Mouse (Mus musculus) limb, embryonic 11.5 days (tissue): Measurements from ENCODE around the gene Cnksr3. TPM values are rescaled to one million over a fixed set of nuclear protein-coding genes. Genes with fewer than 3 reads are reported as not detected.

Experiments
- ATAC-seq: fragments of 200-750 bp; cut with Nextera tagmentation; 2 replicates; pipeline ENCODE4 v1.8.0; 2017; ENCODE audit warnings: low read depth; ENCODE audit not compliant: insufficient number of reproducible peaks, low FRiP score, low TSS enrichment
- DNase-seq: peaks from one replicate; pipeline ENCODE4 v3.0.0-alpha.2; 2015; ENCODE audit warnings: low spot score
- H3K27ac ChIP-seq: fragments of 300-500 bp; sonication (generic); replicated peaks from 2 replicates; pipeline ENCODE4 v1.5.1; 2014; ENCODE audit warnings: low read depth, mild to moderate bottlenecking, low read length
- H3K27me3 ChIP-seq: fragments of 300-500 bp; sonication (generic); 2 replicates; pipeline ENCODE4 v1.6.1; 2014; ENCODE audit warnings: mild to moderate bottlenecking, low read length, mixed read lengths; ENCODE audit not compliant: control insufficient read depth, insufficient read depth
- H3K36me3 ChIP-seq: fragments of 300-500 bp; sonication (generic); 2 replicates; pipeline ENCODE4 v1.6.1; 2014; ENCODE audit warnings: mild to moderate bottlenecking, low read length, moderate library complexity, mixed read lengths; ENCODE audit not compliant: control insufficient read depth, insufficient read depth
- H3K4me1 ChIP-seq: fragments of 300-500 bp; sonication (generic); 2 replicates; pipeline ENCODE4 v1.6.1; 2014; ENCODE audit warnings: low read length, mixed read lengths; ENCODE audit not compliant: control insufficient read depth, insufficient read depth
- H3K4me2 ChIP-seq: fragments of 300-500 bp; sonication (generic); 2 replicates; pipeline ENCODE4 v1.6.1; 2014; ENCODE audit warnings: low read depth, mild to moderate bottlenecking, moderate library complexity; ENCODE audit not compliant: severe bottlenecking
- H3K4me3 ChIP-seq: fragments of 300-500 bp; sonication (generic); 2 replicates; pipeline ENCODE4 v1.5.1; 2014; ENCODE audit warnings: low read depth, low read length
- H3K9ac ChIP-seq: fragments of 300-500 bp; sonication (generic); 2 replicates; pipeline ENCODE4 v1.6.1; 2014; ENCODE audit warnings: mild to moderate bottlenecking, low read length
- H3K9me3 ChIP-seq: fragments of 300-500 bp; sonication (generic); 2 replicates; pipeline ENCODE4 v1.6.1; 2016; ENCODE audit warnings: low read length; ENCODE audit not compliant: control insufficient read depth
- WGBS: fragments of 180-500 bp; shearing (Covaris S2); extraction: QIAGEN DNeasy Blood & Tissue Kit; methylation state at CpG from one replicate; pipeline ENCODE4 v1.1.7; 2014; 5-methylcytosine and 5-hydroxymethylcytosine counted together
- polyA plus RNA-seq: library from polyadenylated mRNA; unstranded; fragments of >200 nt; fragmentation: Nextera tagmentation; extraction: Ambion mirVana; gene quantifications from 2 replicates; pipeline ENCODE4 v1.2.1, GENCODE M21; 2014

Cnksr3 gene
- polyA plus RNA-seq, 1 experiment from 2014 or later: 11.9 TPM

DNA sequence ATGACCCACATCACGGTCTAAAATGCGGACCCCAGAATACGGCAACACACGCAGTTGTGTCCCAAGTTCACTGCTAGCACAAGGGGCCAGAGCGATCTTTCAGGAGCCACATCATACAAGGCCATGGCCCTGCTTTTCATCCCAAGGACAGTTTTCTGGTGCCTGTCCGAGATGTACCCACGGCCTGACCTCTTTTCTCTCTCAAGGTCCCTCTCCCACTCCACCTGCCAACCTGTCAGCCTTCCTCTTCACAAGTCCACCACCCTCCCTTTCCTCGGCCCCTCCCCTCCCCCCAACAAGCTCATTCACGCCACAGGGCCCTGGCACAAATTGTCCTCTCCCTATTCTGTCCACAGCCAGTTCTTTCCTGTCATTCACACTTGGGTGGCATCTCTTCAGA is 9.5 kb downstream of the Cnksr3 start:
- Histone ChIP-seq H3K4me2 (no peak overlapping the region), H3K27ac (no peak overlapping the region), H3K27me3 (no peaks in the 10 kb centered on the region), H3K9me3 (no peaks in the 10 kb centered on the region), H3K36me3 (no peaks in the 10 kb centered on the region), H3K4me3 (no peak overlapping the region), H3K9ac (no peak overlapping the region), H3K4me1 (no peaks in the 10 kb centered on the region)
- whole genome bisulfite sequencing: 91% methylated on average over 9 of the region's 9 CpGs
- DNase-seq: no peak
- no peak for ATAC-seq

DNA sequence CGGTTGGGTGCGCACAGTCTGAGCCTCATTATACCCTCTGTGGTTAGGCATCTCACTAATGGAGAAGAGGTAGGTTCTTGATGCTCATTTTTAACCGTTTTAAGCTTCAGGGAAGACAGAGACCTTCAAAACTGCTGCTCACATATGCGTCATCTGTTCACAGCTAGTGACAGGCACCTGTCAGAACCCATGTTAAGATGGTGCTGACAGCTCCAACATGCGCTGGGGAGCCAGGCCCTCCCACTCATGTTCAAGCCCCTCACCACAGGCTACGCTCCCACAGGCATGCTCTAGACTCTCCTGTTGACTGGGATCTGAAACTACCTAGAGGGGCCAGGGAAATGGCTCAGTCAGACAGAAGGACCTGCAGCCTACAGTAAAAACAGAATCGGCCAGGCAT is 11.4 kb downstream of the Cnksr3 start:
- no peaks in the 10 kb centered on the region for H3K9me3 ChIP-seq
- H3K9ac ChIP-seq: no peak overlapping the region
- DNase-seq: no peak
- H3K36me3 ChIP-seq: no peaks in the 10 kb centered on the region
- H3K4me2 ChIP-seq: no peak overlapping the region
- H3K4me1 ChIP-seq: peaks cover 6% of the 10 kb centered on the region; the same call in 1 of the 2 replicates
- no peaks in the 10 kb centered on the region for H3K27me3 ChIP-seq
- no peak overlapping the region for H3K27ac ChIP-seq
- H3K4me3 ChIP-seq: no peak overlapping the region
- WGBS: 87% methylated on average over 7 of the region's 7 CpGs
- 0 out of 2 replicates have a peak, but pooled peaks have one; percentile 29 for ATAC-seq

DNA sequence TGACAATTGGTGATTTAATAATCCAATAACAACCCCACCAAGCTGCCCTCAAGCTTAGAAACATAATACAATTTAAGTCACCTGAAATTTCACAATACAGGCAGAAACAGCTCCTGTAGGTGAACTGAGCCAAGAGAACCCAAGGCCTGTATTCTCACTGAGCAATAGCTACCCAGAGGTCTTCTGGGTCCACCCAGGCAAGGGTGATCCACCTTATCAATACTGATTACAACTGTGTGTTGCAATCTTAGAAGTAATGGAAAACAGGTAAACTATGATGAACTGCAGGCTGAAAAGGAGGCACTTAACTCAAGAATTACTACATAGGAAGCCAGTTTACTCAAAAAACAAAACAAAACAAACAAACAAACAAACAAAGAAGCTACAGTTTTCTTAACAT is 13.8 kb downstream of the Cnksr3 start:
- Histone ChIP-seq H3K9ac (no peak overlapping the region), H3K4me2 (no peak overlapping the region), H3K36me3 (no peaks in the 10 kb centered on the region), H3K27me3 (no peaks in the 10 kb centered on the region), H3K4me1 (peaks cover 6% of the 10 kb centered on the region; the same call in 1 of the 2 replicates), H3K27ac (no peak overlapping the region), H3K4me3 (no peak overlapping the region), H3K9me3 (no peaks in the 10 kb centered on the region)
- ATAC-seq (no peak), DNase-seq (no peak)

DNA sequence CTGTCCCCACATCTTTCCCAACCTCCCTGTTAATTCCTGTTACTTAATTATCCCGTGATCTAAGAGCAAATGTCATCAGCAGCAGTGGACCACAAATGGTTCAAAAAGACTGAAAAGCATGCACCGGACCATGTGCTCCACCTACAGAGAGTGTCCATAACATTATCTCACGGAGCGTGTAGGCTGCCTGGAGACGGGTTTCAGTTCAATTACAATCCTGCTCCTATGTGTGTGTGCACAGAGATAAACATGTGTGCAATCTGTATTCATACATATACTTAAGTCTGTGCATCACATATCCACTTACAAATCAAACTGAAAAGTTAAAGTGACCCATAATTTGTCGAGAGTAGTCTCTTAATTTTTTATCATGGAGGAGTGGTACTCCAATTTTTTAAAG is 14.3 kb downstream of the Cnksr3 start:
- DNase-seq (no peak), ATAC-seq (no peak)
- H3K9ac ChIP-seq: no peak overlapping the region
- peaks cover 6% of the 10 kb centered on the region; the same call in 1 of the 2 replicates for H3K4me1 ChIP-seq
- no peak overlapping the region for H3K4me3 ChIP-seq
- no peaks in the 10 kb centered on the region for H3K9me3 ChIP-seq
- H3K27me3 ChIP-seq: no peaks in the 10 kb centered on the region
- H3K36me3 ChIP-seq: no peaks in the 10 kb centered on the region
- H3K27ac ChIP-seq: no peak overlapping the region
- 88% methylated on average over 6 of the region's 6 CpGs for WGBS
- no peak overlapping the region for H3K4me2 ChIP-seq

DNA sequence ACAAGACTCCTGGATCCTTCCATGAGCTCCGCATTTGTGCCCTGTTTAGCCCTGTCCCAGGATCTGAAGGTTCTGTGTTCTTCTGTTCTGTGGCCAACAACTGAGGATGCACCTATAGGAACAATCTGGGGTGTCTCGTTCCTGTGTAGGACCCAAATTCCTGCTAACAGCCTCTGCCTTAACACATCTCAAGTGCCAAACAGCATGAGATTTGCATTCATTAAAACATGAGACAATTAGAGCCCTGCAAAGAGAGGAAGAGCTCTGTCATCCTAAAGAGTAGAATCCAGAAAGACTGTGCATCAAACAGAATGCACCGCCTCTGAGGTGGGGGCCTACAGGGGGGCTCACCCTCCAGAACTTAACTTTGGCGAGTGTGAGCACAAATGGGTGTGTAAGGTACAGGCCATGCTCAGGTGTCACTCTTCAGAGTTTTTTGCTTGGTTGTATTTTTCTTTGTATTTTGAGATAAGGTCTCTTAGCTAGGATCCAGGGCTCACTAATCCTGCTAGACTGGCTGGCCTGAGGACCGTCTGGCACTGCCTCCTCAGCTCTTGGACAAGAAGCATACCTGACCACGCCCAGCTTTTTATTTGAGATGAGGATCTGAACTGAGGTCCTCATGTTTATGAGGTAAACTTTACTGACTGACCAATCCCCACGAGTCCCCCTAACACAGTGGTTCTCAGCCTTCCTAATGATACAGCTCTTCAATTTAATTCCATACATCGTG is 15.2 kb downstream of the Cnksr3 start:
- no peaks in the 10 kb centered on the region for H3K9me3 ChIP-seq
- no peak for ATAC-seq
- H3K4me2 ChIP-seq: no peak overlapping the region
- no peak overlapping the region for H3K27ac ChIP-seq
- H3K4me1 ChIP-seq: peaks cover 6% of the 10 kb centered on the region; the same call in 1 of the 2 replicates
- H3K9ac ChIP-seq: no peak overlapping the region
- WGBS: 78% methylated on average over 8 of the region's 8 CpGs
- H3K4me3 ChIP-seq: no peak overlapping the region
- no peak for DNase-seq
- H3K27me3 ChIP-seq: no peaks in the 10 kb centered on the region
- H3K36me3 ChIP-seq: no peaks in the 10 kb centered on the region

DNA sequence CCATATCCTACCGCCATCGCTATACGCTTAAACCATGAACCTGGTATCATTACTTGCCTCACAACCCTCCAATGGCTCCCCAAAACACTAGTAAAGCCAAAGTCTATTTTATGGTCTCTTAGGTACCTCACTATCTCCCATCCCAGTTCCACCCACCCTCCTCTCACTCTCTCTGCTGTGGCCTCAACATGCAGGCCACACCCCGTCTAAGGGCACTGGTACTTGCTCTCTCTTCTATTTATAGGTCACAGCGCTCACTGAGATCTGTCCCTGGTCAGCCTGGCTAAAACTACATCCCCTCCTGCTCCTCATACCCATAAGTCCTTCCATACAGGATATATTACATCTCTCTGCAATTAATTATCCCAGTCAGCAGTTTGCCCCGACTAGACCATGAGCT is 16.1 kb downstream of the Cnksr3 start:
- 72% methylated on average over 6 of the region's 6 CpGs for WGBS
- no peak overlapping the region for H3K27ac ChIP-seq
- H3K4me2 ChIP-seq: no peak overlapping the region
- no peak for ATAC-seq
- no peaks in the 10 kb centered on the region for H3K27me3 ChIP-seq
- H3K9ac ChIP-seq: no peak overlapping the region
- no peak overlapping the region for H3K4me3 ChIP-seq
- DNase-seq: no peak
- no peaks in the 10 kb centered on the region for H3K9me3 ChIP-seq
- H3K4me1 ChIP-seq: peaks cover 6% of the 10 kb centered on the region; the same call in 1 of the 2 replicates
- H3K36me3 ChIP-seq: no peaks in the 10 kb centered on the region

DNA sequence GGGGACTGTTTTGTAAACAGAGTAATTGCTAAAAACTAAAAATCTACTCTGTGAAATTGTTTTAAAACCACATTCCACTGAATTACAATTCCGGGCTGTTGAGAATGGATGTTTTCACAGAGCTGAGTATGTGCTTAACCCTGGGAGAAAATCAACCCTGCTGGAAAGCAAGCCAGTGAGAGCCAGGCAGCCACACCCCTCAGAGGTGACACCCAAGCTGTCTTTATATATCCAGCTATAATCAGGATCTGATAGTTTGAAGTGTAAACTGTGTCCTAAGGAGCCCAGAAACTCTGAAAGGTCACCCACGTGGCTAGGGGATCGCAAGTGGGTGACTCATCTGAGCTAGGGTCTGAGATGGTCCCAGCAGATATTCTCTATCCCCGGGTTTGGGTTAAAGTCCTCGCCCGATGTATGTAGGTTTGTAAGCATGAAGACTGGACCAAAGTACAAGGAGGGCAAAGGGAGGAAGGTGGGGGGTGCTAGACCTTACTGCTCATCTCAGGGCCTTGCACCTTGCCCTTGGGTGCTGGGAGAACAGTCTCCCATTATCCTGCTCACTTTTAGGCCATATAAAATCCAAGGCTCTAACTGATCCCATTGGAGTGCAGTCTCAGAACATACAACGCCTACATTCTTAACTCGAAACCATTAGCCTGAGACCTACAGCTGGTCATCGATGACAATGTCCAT is 20.2 kb downstream of the Cnksr3 start:
- H3K9me3 ChIP-seq: no peaks in the 10 kb centered on the region
- no peak overlapping the region for H3K4me2 ChIP-seq
- H3K27me3 ChIP-seq: no peaks in the 10 kb centered on the region
- H3K4me3 ChIP-seq: no peak overlapping the region
- no peak overlapping the region for H3K9ac ChIP-seq
- DNase-seq: no peak
- WGBS: 77% methylated on average over 9 of the region's 9 CpGs
- ATAC-seq: no peak
- no peaks in the 10 kb centered on the region for H3K36me3 ChIP-seq
- H3K4me1 ChIP-seq: peaks cover 9% of the 10 kb centered on the region
- H3K27ac ChIP-seq: no peak overlapping the region

DNA sequence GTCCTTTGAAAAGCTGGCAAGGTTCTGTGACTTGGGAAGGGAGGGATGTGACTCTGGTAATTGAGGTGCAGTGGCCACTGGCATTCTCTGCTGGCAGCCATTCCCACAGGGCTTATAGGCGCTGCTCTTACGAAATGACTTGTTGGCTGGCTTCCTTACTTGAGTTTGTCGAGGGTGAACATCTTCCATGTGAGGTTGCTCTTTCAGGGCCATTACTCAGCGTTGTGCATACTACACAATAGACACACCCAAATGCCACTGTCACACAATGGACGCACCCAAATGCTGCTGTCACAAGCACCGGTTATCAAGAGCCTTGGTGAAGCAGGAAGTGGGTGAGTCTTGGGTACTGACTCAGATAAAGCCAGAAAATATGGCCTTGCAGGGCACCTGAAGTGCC is 22.8 kb downstream of the Cnksr3 start:
- no peaks in the 10 kb centered on the region for H3K9me3 ChIP-seq
- peaks cover 3% of the 10 kb centered on the region; the same call in 1 of the 2 replicates for H3K4me1 ChIP-seq
- no peak overlapping the region for H3K27ac ChIP-seq
- ATAC-seq: no peak
- H3K27me3 ChIP-seq: no peaks in the 10 kb centered on the region
- no peak overlapping the region for H3K4me2 ChIP-seq
- 88% methylated on average over 6 of the region's 6 CpGs for WGBS
- no peak for DNase-seq
- H3K4me3 ChIP-seq: no peak overlapping the region
- H3K36me3 ChIP-seq: no peaks in the 10 kb centered on the region
- no peak overlapping the region for H3K9ac ChIP-seq
